Mouse (Mus musculus) thymus, adult 2 months (tissue): ENCODE measurements around the gene Gm49396. TPM values are rescaled to one million over a fixed set of nuclear protein-coding genes. Genes with fewer than 3 reads are reported as not detected.

Experiments
- DNase-seq: peaks from one replicate; pipeline ENCODE4 v3.0.0; 2021
- H3K27ac ChIP-seq: fragments of 200-500 bp; 2 replicates; pipeline ENCODE4 v1.5.1; 2012; ENCODE audit warnings: low read length, control low read depth; ENCODE audit not compliant: control insufficient read depth, insufficient read depth
- H3K27me3 ChIP-seq: fragments of 200-500 bp; 2 replicates; pipeline ENCODE4 v1.6.1; 2012; ENCODE audit warnings: mild to moderate bottlenecking, low read length, moderate library complexity, mixed read lengths; ENCODE audit not compliant: control insufficient read depth, insufficient read depth
- H3K36me3 ChIP-seq: fragments of 200-500 bp; 2 replicates; pipeline ENCODE4 v1.6.1; 2012; ENCODE audit warnings: mild to moderate bottlenecking, low read length, moderate library complexity; ENCODE audit not compliant: control insufficient read depth, insufficient read depth
- H3K4me1 ChIP-seq: fragments of 200-500 bp; replicated peaks from 2 replicates; pipeline ENCODE4 v1.6.1; 2012; ENCODE audit warnings: low read length; ENCODE audit not compliant: control insufficient read depth, insufficient read depth
- H3K4me3 ChIP-seq: fragments of 200-500 bp; 2 replicates; pipeline ENCODE4 v1.5.1; 2012; ENCODE audit warnings: mild to moderate bottlenecking, low read length, control low read depth, moderate library complexity; ENCODE audit not compliant: control insufficient read depth, insufficient read depth
- CTCF ChIP-seq: fragments of 200-500 bp; IDR thresholded peaks from 2 replicates; pipeline ENCODE4 v1.5.1; 2012; ENCODE audit warnings: mild to moderate bottlenecking, control low read depth, low read length, moderate library complexity, borderline replicate concordance; ENCODE audit not compliant: control insufficient read depth, poor library complexity, insufficient read depth; ENCODE audit errors: extremely low read depth
- POLR2A ChIP-seq: fragments of 200-500 bp; IDR thresholded peaks from 2 replicates; pipeline ENCODE4 v1.6.1; 2012; ENCODE audit warnings: mild to moderate bottlenecking, low read length, control low read depth, moderate library complexity; ENCODE audit not compliant: control insufficient read depth, poor library complexity, insufficient read depth; ENCODE audit errors: extremely low read depth
- WGBS: fragments of 180-500 bp; shearing (Covaris S2); methylation state at CpG from one replicate; pipeline ENCODE4 v1.1.7; 2018; 5-methylcytosine and 5-hydroxymethylcytosine counted together
- polyA plus RNA-seq: library from polyadenylated mRNA; depleted of rRNA; stranded (reverse); fragments of >200 nt; gene quantifications from 2 replicates; pipeline ENCODE4 v1.2.3, GENCODE M21; 2012

Gene Gm49396
- polyA plus RNA-seq, 1 experiment, result 8.8 TPM

DNA sequence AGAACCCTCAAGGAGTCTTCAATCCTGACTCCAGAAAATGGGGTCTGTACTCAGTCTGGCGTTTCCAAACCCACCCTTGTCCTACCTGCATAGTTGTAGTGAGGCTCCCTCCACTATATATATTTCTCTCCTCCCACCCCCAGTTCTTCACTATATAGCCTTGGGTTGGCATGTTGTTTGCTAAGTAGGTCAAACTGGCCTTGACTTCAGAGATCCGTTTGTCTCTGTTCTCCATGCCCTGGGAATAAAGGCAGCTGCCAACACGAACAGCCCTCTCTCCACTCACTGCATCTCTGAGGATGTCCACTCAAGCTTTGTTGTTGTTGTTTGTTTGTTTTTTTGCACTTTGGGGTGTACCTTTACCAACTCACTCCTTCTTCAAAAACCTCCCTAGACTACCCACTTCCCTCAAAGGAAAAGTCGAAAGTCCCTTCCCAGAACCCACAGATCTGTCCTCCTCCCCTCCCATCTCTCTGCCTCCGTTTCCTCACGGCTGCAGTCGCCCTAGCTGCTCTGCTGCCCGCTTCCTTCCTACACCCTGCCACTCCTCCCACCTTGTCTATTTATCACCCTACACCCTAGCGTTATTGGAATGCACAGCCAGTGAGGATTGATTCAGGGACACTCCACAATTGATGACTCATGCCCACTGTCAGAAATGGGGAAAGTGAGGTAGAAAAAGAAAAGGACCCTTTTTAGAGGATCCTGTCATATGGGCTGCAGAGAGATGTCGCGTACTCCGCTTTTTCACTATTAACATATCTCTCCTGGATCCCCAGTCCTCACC lies 4.3 kb upstream of the Gm49396 start:
- Histone ChIP-seq H3K4me1 (peaks cover 15% of the 10 kb centered on the region), H3K36me3 (peaks cover 19% of the 10 kb centered on the region), H3K27ac (peak overlapping the region; percentile 29; the same call in 1 of the 2 replicates), H3K27me3 (no peaks in the 10 kb centered on the region), H3K4me3 (peak overlapping the region; percentile 73)
- no peak for TF ChIP-seq POLR2A
- TF ChIP-seq CTCF, result no peak
- WGBS, result 8% methylated on average over 12 of the region's 12 CpGs
- no peak for DNase-seq

GRCm38 (mm10) chr7:30559443-30559954 lies 3.6 kb upstream of the Gm49396 start, which contains the start of gene Lin37:
Lin37 (minus strand) TSS chr7:30559838.
- Histone ChIP-seq H3K4me3 (peak within 1 kb of the TSS; percentile 73), H3K27ac (peak within 1 kb of the TSS; percentile 29; the same call in 1 of the 2 replicates), H3K4me1 (peaks cover 21% of the 10 kb centered on the region), H3K27me3 (no peaks in the 10 kb centered on the region), H3K36me3 (peaks cover 19% of the 10 kb centered on the region)
- peak; percentile 95 for DNase-seq
- WGBS, result under 1% methylated on average over 20 of the region's 20 CpGs
- TF ChIP-seq POLR2A, result peak; percentile 66; the same call in 1 of the 2 replicates
- 0 out of 2 replicates have a peak, but pooled peaks have one; percentile 31 for TF ChIP-seq CTCF

GRCm38 (mm10) chr7:30560296-30560695 lies 2.8 kb upstream of the Gm49396 start:
- Histone ChIP-seq H3K36me3 (peaks cover 14% of the 10 kb centered on the region), H3K27me3 (no peaks in the 10 kb centered on the region), H3K4me1 (peaks cover 25% of the 10 kb centered on the region), H3K27ac (no peak overlapping the region), H3K4me3 (no peak overlapping the region)
- TF ChIP-seq POLR2A, result no peak
- DNase-seq, result no peak
- WGBS, result 88% methylated on average over 2 of the region's 2 CpGs

DNA sequence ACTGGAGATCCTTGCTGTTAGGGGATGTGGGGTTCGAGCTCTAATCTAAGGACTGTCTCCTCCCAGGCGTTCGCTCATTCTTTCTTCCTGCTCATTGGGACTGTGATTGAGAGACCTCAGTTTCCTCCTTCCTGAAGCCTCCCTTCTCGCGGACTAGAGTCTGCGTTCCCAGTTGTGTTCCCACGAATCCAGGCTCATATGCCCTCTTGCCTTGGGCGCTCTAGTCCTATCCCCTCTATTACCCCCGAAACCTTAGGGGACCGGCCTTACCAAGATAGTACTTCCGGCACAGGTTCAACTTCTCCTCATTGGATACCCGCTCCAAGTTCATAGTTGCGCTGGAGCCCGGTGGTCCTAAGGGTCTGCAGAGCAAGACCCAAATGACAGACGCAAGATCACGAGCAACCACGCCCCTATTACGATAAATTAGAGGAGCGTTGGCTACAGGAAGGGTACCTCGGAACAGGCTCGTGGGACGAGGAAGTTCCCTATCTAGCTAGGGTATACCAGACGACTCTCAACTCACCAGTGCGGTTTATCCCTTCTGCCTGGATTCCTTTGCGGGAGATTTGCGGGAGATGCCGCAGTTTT lies 523 bp upstream of the Gm49396 start:
- peaks cover 25% of the 10 kb centered on the region for H3K4me1 ChIP-seq
- H3K27ac ChIP-seq, result peak overlapping the region; percentile 72
- H3K36me3 ChIP-seq, result no peaks in the 10 kb centered on the region
- no peaks in the 10 kb centered on the region for H3K27me3 ChIP-seq
- TF ChIP-seq CTCF (no peak), POLR2A (no peak)
- H3K4me3 ChIP-seq, result peak overlapping the region; percentile 69
- under 1% methylated on average over 27 of the region's 27 CpGs for WGBS
- DNase-seq, result no peak

- peak overlapping the region; percentile 91 for H3K27ac ChIP-seq
- peak overlapping the region; percentile 86 for H3K4me3 ChIP-seq
- WGBS, result 20% methylated on average over 6 of the region's 6 CpGs
- H3K27me3 ChIP-seq, result no peaks in the 10 kb centered on the region
- peaks cover 5% of the 10 kb centered on the region for H3K36me3 ChIP-seq
- H3K4me1 ChIP-seq, result peaks cover 18% of the 10 kb centered on the region
- peak; percentile 72 for DNase-seq
- TF ChIP-seq POLR2A (no peak), CTCF (no peak)
Measured at GRCm38 (mm10) chr7:30563906-30564280, 749 bp downstream of the Gm49396 start.

GRCm38 (mm10) chr7:30564970-30565571 lies 1.9 kb downstream of the Gm49396 start, which contains the start of gene Igflr1:
Igflr1 (plus strand) TSS chr7:30565427.
- TF ChIP-seq CTCF, result no peak
- no peak for TF ChIP-seq POLR2A
- WGBS, result 93% methylated on average over 12 of the region's 12 CpGs

More at GRCm38 (mm10) chr7:30564970-30565571, 1.9 kb downstream of the Gm49396 start, which contains the start of gene Igflr1:
- Histone ChIP-seq H3K27me3 (no peaks in the 10 kb centered on the region), H3K4me1 (peaks cover 18% of the 10 kb centered on the region), H3K36me3 (peaks cover 17% of the 10 kb centered on the region), H3K4me3 (no peak within 1 kb of the TSS), H3K27ac (peak within 1 kb of the TSS; percentile 22)
- no peak for DNase-seq
